Mouse (Mus musculus): ENCODE measurements at regions not wholly inside any gene's neighbourhood (a gene's known extent, or its start where the extent isn't known, plus 50 kb on each side); places are given as distances from the start of the nearest gene placed in this dataset.

DNA sequence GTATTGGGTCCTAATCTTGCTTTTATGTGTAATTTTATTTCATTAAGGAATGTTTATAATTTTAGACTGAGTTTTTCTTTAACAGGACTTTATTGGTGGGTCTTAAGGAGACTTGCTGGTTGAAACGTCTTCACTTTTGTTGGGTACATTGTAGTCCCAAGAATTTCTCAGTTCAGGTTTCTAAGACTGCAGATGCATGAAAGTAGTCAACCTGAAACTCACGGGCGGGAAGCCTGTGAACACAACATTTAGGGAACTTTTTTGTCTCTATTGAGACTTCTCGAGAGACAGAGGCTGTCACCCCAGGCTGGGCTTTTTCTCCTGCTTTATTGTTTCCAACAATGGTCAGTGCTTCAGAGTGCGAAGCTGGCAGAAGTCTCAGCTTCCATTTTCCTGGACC, 152.5 kb upstream of the Ankrd55 start:
- DNase-seq = no peak

DNA sequence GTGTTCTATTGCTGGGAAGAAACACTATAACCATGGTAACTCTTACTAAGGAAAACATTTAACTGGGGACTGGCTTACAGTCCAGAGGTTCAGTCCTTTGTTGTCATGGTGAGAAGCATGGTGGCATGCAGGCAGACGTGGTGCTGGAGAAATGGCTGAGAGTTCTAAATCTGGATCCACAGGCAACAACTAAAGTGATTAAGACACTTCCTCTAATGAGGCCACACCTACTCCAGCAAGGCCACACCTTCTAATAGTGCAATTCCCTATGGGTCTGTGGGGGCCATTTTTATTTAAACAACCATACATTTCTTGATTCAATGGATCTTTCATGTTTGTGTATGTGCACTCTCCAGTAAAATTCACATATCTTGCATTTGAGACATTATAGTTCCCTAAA, 151.4 kb upstream of the Ankrd55 start:
- DNase-seq = no peak

DNA sequence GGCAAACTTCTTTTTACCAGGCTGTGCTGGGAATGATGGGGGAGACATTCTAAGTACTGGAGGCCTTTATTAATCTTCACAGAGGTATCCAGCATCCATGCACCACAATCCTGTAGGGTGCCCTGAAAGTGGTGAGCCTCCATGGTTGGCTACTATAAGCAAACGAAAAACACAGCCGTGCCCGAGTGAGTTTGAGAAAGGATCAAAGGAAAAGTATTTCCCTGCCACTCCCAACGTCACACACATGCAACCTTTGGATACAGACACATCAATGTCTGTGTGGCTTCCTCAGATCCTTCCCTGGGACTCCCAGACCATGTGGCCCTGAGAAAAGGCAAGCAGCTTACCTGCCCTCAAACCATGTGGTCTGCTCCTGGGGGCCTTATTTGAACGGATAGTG, 147.4 kb upstream of the Ankrd55 start:
- no peak for DNase-seq

DNA sequence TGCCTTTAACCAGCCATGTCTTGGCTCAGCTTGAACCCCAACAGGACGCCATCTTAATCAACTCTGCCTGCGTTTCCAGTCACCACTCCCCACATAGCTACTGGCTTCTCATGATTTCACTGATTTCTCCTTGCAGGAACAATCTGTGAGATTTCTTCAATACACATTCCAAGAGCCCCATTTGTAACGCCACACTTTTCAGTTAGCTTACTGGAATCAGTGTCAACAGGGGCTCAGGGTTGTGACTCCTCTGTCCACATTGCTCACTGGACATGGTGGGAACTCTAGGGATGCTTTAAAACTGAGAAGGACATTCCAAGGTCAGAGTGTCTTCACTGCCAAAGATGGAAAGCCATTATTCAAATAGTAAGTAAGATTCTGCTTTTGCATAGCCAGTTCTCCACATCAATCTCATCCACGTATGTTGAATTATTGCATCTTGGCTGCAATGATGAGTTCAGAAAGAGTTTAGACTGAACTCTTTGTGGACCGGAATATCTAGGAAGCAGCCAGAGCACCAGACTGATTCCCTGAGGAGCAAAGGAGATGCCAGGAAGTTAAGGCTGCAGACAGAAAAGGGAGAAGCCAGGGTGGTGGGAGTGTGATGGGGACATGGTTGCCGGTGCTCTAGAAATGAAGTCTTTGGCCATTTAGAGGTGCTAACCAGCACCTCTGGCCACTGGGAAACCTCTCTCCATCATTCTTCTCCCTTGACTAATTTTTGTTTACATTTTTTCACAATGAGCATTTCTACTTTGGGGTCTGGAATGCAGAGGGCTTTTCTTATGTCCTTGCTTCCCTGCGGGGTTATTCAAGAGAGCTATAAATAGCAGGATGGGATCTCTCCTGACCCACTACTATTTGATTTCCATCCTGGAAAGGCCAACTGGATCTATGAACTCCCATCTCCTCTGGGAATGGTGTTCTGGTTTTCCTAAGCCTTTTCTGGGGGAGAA, 143.6 kb upstream of the Ankrd55 start:
- DNase-seq = no peak

DNA sequence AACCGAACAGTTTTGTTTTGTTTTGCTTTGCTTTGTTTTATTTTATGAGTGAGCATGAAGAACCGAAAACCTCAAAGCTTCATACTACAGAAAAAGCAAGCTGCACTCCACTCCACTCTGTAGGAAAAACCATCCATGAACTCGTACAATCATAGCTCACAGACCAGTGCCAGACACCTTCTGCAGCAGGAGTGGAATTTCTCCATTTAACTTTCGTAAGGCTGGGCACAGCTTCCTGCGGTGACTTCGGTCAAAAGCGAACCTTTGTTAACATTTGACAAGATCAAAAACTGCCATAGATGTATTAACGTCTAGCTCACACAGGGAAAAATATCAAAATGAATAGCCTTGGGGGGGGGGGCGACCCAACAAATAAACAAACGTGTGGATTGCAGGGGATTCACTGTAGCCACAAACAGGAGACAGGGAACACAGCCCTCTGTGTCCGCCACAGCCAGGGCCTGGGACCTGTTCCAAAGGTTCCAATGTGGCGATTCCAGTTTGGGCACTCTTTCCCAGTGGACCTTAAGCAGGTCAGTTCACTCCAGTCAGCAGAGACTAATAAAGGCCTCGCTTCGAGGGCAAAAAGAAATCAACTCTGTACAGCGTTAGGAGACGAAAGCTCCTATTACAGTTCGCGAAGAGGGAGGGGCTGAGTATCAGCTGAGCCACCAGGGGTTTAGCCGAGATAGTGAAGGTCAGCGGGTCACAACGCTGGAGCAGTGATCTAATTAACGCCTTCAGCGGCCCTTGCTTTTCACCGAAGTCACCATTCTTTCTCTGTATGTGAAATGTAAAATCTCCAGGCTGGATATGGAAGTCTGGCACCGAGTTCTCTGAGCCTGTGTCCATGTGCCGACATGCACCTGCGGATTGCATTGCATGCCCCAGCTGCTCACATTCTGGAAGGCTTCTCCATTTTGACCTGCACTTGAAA, 135.4 kb upstream of the Ankrd55 start:
- DNase-seq = peak; percentile 85

DNA sequence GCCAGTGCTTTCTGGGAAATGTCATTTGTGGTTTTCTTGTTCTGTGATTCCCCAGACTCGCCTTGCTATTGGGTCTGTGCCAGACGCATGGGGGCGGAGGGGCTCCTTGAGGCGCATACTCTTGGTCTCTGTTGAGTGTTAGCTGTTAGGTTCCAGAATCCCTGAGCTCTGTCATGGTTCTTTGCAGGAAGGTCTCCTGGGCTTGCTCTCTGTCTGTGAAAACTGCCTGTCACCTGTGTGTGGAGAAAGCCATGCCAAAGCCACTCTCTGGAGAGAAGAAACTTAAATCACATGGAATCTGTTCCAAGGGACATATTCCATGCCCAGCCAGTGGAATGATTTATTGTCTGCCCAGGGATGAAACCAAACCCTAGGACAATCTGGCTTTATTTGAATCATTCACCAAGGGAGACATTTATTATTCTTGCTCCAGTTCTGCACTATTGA, 134.5 kb upstream of the Ankrd55 start:
- peak; percentile 12 for DNase-seq

DNA sequence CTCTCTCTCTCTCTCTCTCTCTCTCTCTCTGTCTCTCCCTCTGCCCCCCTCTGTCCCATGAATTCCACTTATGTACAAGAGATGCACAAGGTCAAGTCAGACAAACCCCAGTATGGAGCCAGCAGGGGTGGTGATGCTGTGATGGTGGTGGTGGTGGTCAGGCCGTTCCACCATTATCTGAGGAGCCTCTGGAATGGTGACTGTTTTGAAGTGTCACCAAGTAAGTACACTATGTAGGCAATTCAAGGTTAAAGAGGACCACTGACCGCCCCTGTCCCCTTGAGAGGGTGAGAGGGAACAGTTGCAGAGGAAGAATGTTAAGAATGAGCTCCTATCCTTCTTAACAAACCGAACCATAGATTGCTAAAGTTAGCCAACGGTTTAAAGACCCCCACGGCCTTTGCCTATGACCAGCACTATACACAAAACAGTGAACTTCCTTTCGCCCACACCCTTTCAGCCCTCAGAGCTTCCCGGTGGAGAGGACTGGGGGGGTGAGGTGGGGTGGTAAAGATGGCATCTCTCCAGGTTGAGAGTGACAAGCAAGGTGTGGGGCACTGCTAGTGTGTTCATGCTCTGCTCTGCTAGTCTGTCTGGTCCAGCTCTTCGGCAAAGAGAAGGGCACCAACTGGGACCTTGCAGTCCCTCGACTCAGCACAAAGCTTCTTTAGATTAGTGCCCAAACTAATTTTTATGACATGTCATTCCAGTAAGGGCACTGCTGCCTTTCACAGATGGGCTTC, 128.7 kb upstream of the Ankrd55 start:
- no peak for DNase-seq

DNA sequence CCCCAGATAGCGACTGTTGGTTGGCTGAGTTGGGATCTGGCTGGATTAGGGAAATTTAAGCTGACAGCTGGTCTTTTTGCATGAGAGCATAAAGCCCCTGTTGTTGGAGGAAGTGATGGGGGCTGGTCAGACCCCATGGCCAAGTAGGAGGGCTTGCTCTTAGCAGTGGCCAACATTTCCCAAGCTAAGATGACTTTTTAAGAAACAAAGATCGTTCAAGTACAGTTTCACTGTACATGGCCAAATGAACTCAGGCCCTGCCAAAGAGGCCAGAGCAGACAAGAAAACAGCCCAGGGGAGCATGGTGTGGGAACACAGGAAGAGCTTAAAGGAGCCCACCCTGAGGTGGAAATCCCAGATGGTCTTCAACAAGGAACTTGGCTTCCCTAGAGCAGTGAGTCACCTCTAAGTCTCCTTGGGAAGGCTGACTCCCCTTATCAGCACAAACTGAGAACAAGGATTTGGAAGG, 128.0 kb upstream of the Ankrd55 start:
- DNase-seq = no peak

DNA sequence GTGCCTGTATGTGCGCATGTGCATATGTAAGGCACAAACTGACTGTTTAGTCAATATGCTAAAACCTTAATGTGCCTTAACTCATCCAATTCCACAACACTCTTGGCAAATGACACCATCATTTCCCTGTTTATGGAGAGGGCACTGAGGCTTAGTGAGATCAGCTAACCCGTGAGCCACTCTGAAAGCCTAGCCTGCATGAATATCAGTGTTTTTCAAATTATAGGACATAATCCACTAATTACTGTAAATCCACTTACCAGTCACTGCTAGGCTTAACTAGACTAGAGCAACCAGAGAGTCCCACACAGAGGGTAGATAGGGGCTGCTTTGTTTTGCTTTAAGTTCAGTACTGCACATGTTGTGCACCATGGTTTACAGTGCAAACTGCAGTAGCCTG, 127.5 kb upstream of the Ankrd55 start:
- no peak for DNase-seq

DNA sequence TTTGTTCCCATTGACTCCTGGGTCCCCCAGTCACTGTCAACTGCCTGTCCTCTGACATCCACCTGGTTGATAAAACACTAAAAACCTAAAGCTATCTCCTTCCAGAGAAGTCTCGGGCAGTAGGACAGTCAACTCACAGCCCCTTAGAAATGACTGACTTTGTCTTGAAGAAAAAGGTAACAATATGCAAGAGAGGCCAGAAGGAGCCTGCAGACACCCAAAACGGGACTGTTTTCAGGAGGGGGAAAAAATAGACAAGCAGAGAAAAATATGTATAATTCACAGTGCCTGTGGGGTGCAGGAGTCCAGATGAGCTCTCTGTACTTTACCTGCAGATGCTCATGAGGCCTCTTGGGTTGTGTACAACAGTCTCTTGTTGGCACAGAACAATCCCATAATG, 126.4 kb upstream of the Ankrd55 start:
- no peak for DNase-seq

DNA sequence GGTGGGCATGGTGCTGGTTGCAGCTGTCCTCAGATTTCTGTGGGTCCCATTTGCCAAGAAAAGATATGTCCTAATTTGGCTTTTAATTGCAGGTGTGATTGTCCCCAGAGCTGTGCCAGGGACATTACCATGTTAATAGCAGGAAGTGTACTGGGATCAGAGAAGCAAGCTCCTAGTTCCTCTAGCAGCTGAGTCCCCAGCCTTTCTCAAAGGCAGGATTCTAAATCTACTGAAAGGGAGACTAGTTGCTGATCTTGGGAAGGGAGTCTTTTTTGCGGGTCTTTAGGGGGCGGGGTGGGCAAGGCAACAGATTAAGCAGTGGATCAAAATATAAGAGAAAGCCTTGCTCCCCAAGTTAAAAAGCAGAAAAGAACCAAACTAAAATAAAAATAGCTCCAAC, 122.3 kb upstream of the Ankrd55 start:
- DNase-seq = no peak

DNA sequence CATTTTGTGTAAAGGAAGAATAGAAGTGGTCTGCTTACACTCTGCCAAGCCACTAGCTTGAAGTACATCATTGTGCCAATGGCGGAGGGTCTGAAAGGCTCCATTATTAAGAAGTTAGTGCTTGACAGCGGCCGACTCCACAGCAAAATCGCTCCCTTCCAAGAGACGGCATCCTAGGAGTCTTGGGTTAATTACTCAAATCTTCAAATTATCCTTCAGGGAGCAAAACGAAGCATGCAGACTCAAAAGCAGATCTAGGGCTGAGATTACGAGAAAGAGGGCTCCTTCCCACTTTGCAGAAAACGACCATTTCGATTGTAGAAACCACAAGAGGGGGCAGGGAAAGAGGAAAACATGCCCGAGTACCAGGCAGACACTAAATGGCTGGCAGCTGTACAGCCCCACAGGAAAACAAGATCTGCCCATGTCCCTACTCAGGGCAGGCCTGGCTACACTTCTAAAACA, 121.9 kb upstream of the Ankrd55 start:
- DNase-seq = no peak

DNA sequence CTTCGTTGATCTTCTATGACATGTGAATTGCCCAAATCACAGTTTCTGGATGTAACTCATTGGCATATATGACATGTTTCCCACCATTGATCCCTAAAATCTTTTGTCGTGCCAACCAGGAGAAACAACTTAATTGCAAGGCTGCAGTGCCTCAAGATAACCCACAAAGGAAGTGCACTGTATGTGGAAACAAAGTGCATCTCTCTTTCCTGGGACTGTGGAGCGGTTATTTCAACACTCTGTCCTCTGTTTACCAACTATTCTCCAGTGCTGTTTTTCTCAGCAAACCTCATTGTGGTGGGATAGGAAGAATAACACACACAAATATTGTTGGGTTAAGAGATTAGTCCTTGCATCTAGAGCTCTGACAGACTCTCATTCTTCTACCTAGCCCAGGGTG, 119.8 kb upstream of the Ankrd55 start:
- no peak for DNase-seq

DNA sequence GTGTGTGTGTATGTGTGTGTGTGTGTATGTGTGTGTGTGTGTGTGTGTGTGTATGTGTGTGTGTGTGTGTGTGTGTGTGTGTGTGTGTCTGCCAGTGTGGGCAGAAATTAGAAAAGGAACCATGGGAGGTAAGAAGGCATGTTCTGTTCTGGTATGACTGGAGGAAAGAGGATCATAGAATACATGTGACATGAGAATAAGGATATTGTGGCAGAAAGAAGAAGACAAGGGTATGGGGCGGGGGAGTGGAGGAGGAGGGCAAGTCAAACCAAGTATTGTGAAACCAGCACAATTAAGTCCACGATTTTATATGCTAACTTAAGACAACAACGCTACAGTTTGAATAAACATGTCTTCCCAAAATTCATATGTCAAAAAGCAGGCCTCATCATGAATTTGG, 117.4 kb upstream of the Ankrd55 start:
- DNase-seq = no peak

DNA sequence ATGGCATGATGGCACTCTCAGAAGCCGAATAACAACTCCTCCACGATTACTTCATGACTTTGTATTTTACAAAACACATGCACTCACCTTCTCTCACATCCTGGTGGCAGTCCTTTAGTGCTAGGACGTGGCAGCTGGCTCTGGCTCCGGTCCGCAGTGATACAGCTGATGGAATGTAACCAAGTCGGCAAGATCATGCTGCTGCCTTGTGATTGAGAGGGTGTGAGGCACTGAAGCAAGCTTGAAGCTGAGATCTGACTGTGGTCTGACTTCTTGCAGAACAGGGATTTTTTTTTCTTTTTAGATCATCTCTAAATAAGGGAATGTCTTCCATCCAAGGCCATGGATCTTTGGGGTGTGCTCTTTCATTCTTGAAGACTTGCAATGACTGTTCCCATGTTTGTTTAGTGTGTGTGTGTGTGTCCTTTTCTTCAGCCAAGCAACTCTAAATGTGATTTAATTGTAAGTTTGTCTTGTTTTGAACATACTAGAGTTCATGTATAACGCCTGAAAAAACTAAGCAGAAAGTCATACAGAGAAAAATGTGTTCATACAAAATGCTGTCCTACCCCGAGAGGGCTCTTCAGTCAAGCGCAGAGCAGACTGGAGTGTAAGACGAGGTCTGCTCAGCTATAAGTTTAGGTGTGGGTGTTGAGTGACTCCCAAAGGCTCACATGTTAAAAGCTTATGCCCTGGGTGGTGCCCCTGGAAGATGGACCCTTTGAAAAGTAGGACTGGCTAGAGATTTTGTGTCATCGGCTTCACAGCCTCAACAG, 116.1 kb upstream of the Ankrd55 start:
- no peak for DNase-seq

DNA sequence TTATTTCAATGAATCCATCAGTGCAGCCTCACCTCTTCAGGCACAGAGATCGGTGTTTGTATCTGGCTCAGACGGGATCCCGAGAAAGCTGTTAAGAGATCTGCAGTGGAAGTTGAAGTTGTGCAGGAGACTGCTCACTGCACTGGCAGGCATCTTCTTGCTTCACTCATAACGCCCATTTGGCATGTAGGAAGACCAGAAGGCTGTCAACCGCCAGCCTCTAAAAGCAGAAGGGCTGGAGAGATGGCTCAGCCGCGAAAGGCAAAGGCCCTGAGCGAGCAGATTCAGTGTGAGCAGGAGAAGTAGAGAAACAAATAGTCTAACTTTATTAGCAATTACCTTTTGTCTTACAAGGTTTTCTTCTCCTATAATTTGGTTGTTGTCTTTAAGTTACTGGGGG, 114.3 kb upstream of the Ankrd55 start:
- no peak for DNase-seq

DNA sequence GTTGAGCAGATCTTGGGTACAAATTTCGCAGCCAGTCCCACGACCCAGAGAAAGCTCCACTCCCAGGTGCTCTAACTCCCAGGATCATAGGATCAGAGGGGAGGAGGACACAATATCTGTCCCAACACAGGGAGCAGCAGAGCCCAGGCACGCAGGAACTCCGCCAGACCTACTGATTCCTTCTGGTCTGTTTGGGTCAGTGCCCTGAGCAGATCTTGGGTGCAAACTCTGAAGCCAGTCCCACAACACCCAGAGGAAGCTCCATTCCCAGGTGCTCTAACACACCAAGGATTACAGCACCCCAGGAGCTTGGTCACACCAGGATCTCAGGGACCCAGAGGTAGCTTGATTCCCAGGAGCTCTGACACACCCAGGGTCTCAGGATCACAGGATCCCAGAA, 110.2 kb upstream of the Ankrd55 start:
- no peak for DNase-seq

DNA sequence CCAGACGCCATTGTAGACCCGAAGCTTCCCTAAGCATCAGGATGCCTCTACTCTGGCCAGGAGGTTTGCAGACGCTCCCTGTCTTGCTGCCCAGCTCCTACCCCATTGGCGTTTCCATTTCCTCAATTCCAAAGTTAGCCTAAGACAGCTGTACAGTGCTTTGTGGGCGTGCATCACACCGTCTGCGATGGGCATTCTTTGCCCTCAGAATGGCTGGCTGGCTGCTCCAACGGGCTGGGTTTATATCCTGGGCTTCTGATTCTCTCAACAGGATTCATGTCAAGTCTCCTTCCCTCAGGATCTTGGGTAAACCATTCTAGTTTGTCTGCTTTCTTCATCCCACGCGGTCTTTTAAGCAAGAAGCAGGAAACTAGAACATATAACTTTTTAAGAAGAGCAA, 104.3 kb upstream of the Ankrd55 start:
- DNase-seq = no peak

DNA sequence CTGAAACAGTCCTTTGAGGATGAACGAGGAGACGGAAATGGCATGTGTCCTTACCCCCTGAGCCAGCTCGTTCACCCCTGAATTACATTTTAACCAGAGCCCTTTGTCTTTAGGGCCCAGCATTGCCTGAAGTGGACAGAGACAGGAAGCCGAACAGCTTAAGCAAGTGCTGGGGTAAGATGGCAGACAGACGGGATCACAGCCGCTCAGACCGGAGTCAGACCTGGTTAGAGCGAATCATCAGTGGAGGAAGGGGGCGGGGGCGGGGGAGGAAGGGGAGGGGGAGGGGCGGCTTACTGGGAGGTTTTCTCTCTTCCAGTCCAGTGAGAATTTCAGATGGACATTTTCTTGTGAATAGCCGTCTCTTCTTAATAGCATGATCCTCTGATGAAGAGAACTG, 103.1 kb upstream of the Ankrd55 start:
- no peak for DNase-seq

DNA sequence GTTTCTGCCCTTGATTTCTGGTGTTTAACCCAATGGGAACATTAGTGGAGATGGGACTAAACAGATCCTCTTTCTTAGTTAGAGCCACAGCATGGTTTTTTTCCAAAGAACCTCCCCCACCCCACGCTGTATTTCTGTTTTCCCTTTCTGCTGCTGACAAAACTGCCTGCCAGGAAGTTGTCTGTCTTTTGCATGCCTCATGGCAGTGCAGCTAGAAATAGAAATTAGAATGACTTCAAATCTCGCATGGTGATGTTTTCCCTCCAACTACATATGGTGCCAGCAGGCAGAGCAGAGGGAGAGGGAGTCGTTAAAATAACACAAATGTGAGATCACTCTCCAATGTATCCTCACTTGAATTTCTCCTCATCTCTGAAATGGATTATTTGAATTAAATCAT, 101.0 kb upstream of the Ankrd55 start:
- no peak for DNase-seq

DNA sequence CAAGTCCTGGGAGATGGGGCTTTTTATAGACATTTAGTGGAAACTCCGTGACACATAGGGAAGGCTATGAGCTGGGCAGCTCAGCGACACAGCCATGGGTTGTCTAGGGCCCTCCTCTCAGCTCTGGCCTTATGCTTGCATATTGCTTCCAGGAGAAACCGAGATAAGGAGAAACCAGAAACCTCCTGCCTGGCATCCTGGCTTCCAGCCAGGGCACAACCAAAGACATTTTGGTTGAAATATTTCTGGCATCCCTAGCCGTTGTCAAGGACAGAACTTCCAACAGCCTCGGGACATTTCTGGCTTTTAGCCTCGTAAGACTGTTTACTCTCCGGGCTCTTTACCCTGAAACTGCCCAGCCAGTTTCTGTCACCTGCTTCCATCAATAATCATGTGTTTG, 99.9 kb upstream of the Ankrd55 start:
- peak; percentile 64 for DNase-seq

Data from kidney, adult 11 months (tissue).